Mouse (Mus musculus) cerebellum, adult 18-20 months (tissue): ENCODE data around the gene Nfatc2ip.
A peak's percentile ranks its signal among the peaks of the same experiment; 100 is the strongest.

Source experiments
- DNase-seq, 2 experiments: peaks; one replicate each; pipeline ENCODE4 v3.0.0; 2021

The Nfatc2ip gene

DNA sequence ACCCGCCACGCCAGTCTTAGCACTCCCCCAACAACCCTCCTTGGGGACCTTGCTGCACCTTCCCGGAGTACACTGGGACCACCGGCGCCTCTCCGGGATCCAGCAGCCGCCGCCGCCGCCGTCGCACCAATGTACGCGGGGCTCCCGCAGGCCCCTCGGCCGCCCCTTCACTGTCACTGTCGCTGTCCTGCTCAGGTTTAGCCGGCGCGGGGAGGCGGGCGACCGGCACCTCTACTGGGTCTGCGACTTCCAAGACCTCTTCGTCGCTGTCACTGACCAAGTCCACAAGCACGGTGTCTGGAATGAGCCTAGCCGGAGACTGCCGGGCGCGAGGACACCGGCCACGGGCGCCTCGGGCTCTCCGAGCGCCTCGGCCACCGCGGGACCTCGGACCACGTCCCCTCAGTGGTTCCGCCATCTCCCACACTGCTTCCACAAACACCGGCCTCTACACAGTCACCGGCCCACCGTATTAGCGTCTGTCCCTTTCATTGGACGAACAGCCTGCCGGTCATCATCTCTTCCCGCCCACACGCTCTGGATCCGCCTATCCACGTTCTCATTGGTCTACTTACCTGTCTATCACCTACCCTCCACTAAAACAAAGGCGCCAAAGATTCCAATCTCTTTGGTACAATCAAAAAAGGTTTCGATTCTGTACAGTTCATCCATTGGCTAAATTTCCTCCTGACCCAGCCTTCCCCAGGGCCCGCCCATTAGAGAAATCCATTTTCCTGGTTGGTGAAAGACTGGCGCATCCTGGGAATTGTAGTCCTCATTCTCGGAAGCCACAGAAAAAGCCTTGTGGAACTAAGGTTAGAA, at the start of gene Nfatc2ip:
Nfatc2ip (minus strand) TSS at position 440 of the 822 bp plus-strand sequence.
- peak; percentile 96 to 98 for DNase-seq

DNA sequence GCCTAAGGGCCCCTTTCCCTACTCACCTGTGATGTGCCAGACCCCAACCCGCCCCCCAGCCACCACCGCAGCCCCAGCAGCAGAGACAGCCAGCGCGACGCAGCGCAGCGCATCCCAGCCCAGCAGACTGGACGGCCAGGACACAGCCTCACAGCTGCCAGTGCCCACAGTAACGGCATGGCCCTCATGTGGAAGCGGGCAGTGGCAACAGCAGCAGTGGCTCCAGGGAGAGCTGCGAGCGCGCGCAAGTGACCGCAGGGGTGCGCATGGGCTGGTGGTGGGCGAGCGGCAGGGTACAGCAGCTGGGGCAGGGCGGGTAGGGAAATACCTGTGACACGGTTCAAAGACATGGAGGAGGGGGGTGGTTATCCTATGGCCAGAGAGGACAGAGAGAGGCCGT, 49.7 kb upstream of the Nfatc2ip start:
- DNase-seq: no peak

GRCm38 (mm10) chr7:126445104-126445815, 48.7 kb upstream of the Nfatc2ip start:
- no peak for DNase-seq

DNA sequence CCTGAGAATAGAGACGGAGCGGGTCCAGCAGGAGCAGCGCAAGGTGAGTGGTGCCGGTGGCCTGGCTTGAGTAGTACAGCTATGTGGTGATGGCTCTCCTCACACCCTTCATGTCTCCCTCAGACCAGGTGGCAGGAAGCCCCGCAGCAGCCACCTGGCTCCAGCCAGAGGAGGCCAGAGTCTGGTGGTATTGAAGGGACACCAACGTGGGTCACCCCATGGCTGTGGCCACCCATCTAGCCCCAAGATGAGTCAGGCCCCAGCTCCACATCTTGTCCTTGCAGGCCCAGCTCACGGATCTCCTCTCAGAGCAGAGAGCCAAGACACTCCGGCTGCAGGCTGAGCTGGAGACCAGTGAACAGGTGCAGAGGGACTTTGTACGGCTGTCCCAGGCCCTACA, 48.0 kb upstream of the Nfatc2ip start:
- no peak for DNase-seq

DNA sequence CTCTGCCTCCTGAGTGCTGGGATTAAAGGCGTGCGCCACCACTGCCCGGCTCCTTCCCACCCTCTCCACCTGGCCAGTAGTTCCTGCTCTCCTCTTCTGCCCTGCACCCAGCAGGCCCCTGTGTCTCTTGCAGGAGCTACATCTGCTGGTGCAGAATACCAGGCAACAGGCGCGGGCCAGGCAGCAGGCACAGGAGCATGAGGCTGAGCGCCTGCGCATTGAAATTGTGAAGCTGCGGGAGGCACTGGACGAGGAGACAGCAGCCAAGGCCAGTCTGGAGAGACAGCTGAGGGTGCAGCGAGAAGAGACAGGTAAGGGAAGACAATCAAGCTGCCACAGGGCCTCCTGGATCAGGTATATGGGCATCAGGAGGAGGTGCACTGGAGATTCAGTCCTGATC, 47.5 kb upstream of the Nfatc2ip start:
- no peak for DNase-seq

- no peak for DNase-seq
Observed at GRCm38 (mm10) chr7:126440134-126440533, 43.6 kb upstream of the Nfatc2ip start.

GRCm38 (mm10) chr7:126436851-126437250, 40.3 kb upstream of the Nfatc2ip start:
- DNase-seq: peak; percentile 46 to 70

GRCm38 (mm10) chr7:126435801-126436200, 39.3 kb upstream of the Nfatc2ip start:
- no peak for DNase-seq

DNA sequence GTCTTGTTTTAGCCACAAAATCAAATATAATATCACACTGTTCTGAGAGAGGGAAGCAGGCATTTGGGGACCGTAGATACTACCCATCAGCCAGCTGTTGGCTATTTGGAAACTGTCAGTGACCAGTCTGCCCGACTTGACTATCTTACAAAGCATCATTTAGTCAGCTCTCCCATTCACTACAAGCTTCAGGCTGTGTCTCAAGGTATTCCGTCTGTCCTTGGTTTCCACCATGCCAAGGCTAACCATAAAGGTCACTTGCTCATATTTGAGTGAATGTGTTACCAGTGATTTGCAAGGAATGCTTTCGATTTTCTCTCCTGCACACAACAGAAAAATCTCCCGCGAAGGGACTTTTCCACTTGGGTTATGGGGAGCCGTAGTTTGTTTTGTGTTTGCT, 38.2 kb upstream of the Nfatc2ip start:
- no peak for DNase-seq

DNA sequence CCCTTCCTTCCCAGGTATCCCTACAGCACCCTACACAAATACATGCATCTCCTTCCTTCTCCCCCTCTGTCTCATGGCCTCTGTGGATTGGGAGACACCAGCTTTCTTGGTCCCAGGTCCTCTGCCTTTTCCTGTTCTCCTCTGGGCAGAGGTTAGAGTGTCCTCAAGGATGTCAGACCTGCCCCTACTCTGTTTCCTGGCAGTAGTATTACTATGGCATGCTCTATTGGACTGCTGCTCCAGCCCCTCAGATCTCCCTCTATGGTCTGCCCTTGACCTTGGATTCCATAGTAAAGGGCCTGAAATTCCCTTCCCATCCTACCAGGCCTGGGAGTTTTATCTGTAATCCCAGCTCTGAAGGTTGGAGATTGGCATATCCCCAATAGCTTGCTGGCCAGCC, 33.6 kb upstream of the Nfatc2ip start:
- no peak for DNase-seq

GRCm38 (mm10) chr7:126429503-126429898, 33.0 kb upstream of the Nfatc2ip start:
- DNase-seq: no peak

GRCm38 (mm10) chr7:126428631-126429502, 32.3 kb upstream of the Nfatc2ip start, which contains the start of gene Rabep2:
Rabep2 (plus strand) TSS chr7:126428759.
- peak; percentile 95 to 99 for DNase-seq

DNA sequence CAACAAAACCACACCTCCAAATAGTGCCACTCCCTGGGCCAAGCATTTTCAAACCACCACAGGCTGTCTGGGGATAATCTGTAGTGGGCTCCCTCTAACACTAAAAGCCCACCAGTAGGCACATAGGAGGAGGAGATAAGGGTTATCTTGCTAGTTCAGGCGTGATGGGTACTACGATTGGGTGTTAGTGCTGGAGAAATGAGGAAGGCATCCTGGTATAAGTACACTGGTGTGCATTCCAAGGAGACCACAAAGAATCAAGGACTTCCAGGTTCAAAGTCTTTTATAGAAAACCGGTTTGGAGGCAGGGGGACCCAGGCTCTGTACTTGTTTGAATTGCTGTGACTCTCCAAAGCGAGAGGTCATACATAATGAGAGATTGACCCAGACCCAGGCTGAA, 31.6 kb upstream of the Nfatc2ip start:
- DNase-seq: peak in 1 of 2 experiments; percentile 7

DNA sequence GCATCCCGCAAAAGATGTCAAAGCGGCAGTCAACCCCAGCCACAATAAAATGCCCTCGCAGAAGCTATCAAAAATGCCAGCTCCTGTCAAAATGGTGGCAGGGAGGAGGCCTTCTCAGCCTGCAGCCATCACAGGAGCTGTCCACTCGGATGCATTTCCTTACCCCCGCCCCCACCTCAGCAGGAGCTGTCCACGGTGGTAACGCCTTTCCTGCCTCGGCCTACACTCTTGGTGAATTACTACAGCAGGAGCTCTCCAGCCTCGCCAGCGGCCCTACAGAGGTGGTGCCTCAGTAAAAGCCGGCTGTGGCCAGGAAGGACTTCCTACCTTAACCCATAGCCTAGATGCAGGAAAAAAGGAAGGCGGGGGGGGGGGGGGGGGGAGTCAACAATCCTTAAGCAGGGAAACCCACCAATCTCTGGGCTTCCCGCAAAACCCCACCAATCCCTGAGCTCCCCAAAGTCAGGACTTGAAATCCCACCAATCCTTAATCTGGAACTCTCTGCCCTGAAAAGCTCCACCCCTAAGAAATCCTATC, 30.9 kb upstream of the Nfatc2ip start:
- no peak for DNase-seq

- DNase-seq: no peak
Observed at GRCm38 (mm10) chr7:126424161-126424560, 27.6 kb upstream of the Nfatc2ip start.

DNA sequence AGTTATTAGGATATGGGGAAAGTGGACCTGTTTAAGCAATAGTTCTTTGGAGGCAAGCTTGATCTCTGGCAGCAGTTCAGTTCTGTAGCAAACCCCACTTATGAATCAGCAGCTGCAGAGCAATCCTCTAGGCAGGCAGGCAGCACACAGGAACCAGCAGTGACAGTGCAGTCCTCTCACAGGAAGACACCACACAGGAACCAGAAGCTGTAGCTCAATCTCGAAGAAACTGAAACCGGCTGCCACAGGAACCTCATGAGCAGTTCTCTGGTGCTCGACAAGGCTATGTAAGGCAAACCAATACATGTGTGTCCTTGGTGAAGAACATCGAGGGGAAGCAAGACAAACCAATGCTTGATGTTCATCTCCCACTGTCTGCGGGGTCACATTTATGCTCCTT, 25.2 kb upstream of the Nfatc2ip start:
- DNase-seq: no peak

- DNase-seq: no peak
Observed at GRCm38 (mm10) chr7:126418496-126418895, 22.0 kb upstream of the Nfatc2ip start.

DNA sequence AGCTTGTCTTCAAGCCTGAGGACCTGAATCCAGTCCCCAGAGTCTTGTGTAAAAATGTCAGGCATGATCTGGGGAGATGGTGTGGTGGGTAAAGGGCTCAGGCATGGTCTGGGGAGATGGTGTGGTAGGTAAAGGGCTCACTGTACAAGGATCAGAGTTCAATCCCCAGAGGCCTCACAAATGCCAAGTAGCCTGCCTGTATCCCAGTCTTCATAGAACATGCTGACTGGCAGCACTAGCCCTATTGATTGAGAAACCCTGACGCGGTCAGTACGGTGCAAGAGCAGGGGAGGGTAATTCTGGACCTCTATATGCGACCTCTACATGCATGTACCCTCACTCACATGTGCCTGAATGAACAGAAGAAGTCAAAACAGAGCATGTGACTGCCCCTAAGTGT, 21.1 kb upstream of the Nfatc2ip start:
- DNase-seq: no peak

DNA sequence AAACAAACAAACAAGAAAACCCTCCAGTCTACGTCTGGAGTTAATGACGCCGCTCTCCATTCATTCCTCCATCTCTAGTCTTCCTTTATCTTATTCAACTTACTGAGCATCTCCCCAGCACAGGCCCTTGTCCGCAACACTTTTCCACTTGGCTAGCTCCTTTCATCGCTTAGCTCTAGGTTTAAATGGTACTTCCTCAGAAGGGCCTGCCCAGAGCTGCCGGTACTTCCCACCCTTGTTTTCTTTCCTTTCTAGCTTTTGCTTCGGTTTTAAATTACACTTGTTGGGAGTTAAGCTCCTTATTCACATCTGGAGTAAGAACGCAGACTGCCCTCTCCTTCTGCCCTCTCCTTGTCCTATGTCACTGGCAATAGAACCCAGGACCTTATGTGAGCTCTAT, 20.5 kb upstream of the Nfatc2ip start:
- DNase-seq: no peak

DNA sequence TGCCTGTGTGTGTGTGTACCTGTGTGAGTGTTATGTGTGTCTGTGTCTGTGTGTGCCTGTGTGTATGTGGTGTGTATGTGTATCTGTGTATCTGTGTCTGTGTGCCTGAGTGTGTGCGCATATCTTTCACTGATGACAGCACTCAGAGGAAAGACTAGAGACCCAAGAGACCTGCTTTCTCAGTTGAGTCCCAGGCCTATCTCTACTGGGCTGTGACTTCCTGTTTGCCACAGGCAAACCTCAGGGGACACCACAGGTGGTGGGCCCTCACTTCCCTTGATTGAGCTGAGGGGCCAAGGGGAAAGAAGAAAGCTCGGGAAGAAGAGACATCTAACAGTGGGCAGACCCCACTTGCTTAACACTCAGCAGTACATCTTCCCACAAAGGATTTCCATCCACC, 20.1 kb upstream of the Nfatc2ip start:
- DNase-seq: no peak

DNA sequence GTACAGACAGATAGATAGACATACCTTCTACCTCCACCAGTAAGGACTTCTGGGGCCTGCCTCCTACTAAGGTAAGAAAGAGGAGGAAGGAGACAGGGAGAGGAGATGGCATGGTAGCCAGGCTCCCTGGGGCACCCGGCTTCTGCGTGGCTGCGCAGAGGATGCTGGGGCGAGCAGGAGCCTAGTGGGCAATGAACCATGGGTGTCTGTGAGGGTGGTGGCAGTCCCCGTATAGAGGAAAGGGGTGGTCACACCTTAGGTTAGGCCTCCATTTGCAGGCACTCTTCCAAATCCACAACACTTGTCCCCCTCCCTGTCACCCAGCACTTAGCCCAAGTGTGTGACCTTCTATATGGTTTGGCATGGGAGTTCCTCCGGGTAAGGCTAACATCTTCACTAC, 18.2 kb upstream of the Nfatc2ip start, which contains the start of gene Cd19:
Cd19 (minus strand) TSS at position 165 of the 400 bp plus-strand sequence.
- no peak for DNase-seq

GRCm38 (mm10) chr7:126411061-126411460, 14.5 kb upstream of the Nfatc2ip start:
- no peak for DNase-seq

- no peak for DNase-seq
Observed at GRCm38 (mm10) chr7:126408686-126409085, 12.1 kb upstream of the Nfatc2ip start.
